Mouse (Mus musculus) limb, embryonic 10.5 days (tissue): ENCODE data around the gene Mdm4. TPM values are rescaled to one million over a fixed set of nuclear protein-coding genes. Genes with fewer than 3 reads are reported as not detected.

Experiments used
- DNase-seq: peaks from one replicate; pipeline ENCODE4 v3.0.0-alpha.2; 2017; ENCODE audit warnings: low spot score
- H3K27ac ChIP-seq: fragments of 300-500 bp; sonication (generic); 2 replicates; pipeline ENCODE4 v1.5.1; 2016; ENCODE audit warnings: mild to moderate bottlenecking
- H3K27me3 ChIP-seq: fragments of 300-500 bp; sonication (generic); 2 replicates; pipeline ENCODE4 v1.6.1; 2016; ENCODE audit warnings: low read depth, mild to moderate bottlenecking; ENCODE audit not compliant: poor library complexity, severe bottlenecking
- H3K36me3 ChIP-seq: fragments of 300-500 bp; sonication (generic); 2 replicates; pipeline ENCODE4 v1.6.1; 2016; ENCODE audit warnings: mild to moderate bottlenecking, moderate library complexity
- H3K4me1 ChIP-seq: fragments of 300-500 bp; sonication (generic); 2 replicates; pipeline ENCODE4 v1.6.1; 2016
- H3K4me3 ChIP-seq: fragments of 300-500 bp; sonication (generic); 2 replicates; pipeline ENCODE4 v1.5.1; 2016; ENCODE audit warnings: mild to moderate bottlenecking, moderate library complexity
- H3K9me3 ChIP-seq: fragments of 300-500 bp; sonication (generic); replicated peaks from 2 replicates; pipeline ENCODE4 v1.6.1; 2016; ENCODE audit warnings: mild to moderate bottlenecking
- WGBS: fragments of 180-500 bp; shearing (Covaris S2); methylation state at CpG from one replicate; pipeline ENCODE4 v1.1.7; 2016; 5-methylcytosine and 5-hydroxymethylcytosine counted together
- polyA plus RNA-seq: library from polyadenylated mRNA; unstranded; fragments of >200 nt; fragmentation: Nextera tagmentation; extraction: Ambion mirVana; gene quantifications from 2 replicates; pipeline ENCODE4 v1.2.1, GENCODE M21; 2016

Gene Mdm4
- 35.0 and 43.4 TPM in 2 replicates for polyA plus RNA-seq

DNA sequence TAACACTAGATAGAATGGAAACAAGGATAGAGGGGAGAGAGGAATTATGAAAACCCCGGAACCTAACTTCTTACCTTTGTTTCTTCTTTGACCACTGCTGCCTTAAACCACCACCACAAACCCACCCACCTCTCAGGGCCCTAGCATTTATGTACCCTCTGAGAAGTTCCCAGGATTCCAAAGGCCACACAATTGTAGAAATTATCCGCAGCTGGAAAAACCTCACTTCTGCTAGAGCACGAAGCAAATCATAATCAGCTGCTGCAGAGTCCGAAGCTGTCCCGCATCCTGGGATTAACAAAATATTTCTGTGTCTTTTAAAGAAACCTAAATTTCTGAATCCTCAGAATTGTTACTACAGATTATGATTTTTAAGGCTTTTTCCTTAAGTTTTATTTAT is at the start of gene Mdm4:
TSS of gene Mdm4 (minus strand) at position 101 of the 400 bp plus-strand sequence.
- no peak for DNase-seq
- Histone ChIP-seq H3K4me3 (no peak within 1 kb of the TSS), H3K9me3 (no peaks in the 10 kb centered on the region), H3K36me3 (no peaks in the 10 kb centered on the region), H3K4me1 (peaks cover 6% of the 10 kb centered on the region), H3K27me3 (no peaks in the 10 kb centered on the region), H3K27ac (no peak within 1 kb of the TSS)
- 93% methylated on average over 5 of the region's 5 CpGs for whole genome bisulfite sequencing

GRCm38 (mm10) chr1:133080079-133080561 is 49.8 kb upstream of the Mdm4 start:
- WGBS = 46% methylated on average over 9 of the region's 9 CpGs
- Histone ChIP-seq H3K36me3 (peaks cover 48% of the 10 kb centered on the region), H3K27ac (no peak overlapping the region), H3K4me1 (peaks cover 36% of the 10 kb centered on the region), H3K4me3 (no peak overlapping the region), H3K27me3 (no peaks in the 10 kb centered on the region), H3K9me3 (no peaks in the 10 kb centered on the region)
- DNase-seq = no peak

DNA sequence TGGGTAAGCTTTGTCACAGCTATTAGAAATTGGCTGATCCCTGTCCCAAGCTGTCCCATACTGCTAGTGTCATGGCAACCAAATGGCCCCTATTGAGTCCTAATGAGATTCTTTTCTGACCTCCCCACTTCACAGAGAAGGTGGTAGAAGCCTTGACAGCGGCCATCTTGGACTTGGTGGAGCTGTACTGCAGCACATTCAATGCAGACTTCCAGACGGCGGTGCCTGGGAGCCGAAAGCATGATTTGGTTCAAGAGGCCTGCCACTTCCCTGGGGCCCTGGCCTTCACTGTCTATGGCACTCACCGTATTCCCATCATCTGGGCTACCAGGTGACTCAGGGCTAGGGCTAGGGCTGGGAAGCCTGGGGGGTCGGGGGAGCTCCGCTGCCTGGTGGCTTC is 49.1 kb upstream of the Mdm4 start:
- H3K4me1 ChIP-seq = peaks cover 33% of the 10 kb centered on the region
- no peaks in the 10 kb centered on the region for H3K9me3 ChIP-seq
- H3K4me3 ChIP-seq = no peak overlapping the region
- no peaks in the 10 kb centered on the region for H3K27me3 ChIP-seq
- no peak overlapping the region for H3K27ac ChIP-seq
- peaks cover 48% of the 10 kb centered on the region for H3K36me3 ChIP-seq
- WGBS = 87% methylated on average over 7 of the region's 7 CpGs
- no peak for DNase-seq

DNA sequence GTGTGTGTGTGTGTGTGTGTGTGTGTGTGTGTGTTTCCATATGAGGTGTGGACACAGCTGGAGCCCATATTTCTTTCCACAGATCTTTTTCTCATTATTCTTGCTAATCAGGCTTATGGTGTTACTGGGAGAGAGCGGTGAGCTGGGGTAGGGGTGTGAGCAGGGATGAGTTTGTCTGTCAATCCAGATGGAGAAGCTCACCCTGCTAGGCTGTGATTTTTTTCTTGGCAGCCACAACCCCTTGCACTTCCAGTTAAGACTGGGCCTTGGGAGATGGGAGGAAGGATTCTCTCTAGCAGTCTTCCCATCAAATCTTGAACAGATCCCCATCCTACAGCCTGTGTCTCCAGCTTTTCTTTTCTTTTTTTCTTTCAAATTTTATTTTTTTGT is 48.0 kb upstream of the Mdm4 start:
- H3K27ac ChIP-seq = 0 out of 2 replicates have a peak overlapping the region, but pooled peaks have one; percentile 25
- peaks cover 44% of the 10 kb centered on the region for H3K36me3 ChIP-seq
- H3K27me3 ChIP-seq = no peaks in the 10 kb centered on the region
- no peak for DNase-seq
- peaks cover 30% of the 10 kb centered on the region for H3K4me1 ChIP-seq
- no peak overlapping the region for H3K4me3 ChIP-seq
- no peaks in the 10 kb centered on the region for H3K9me3 ChIP-seq
- whole genome bisulfite sequencing = 81% methylated on average over 1 of the region's 1 CpGs

GRCm38 (mm10) chr1:133077606-133078337 is 47.4 kb upstream of the Mdm4 start:
- no peaks in the 10 kb centered on the region for H3K9me3 ChIP-seq
- H3K4me3 ChIP-seq = no peak overlapping the region
- peak overlapping the region; percentile 25; the same call in 1 of the 2 replicates for H3K27ac ChIP-seq
- peaks cover 41% of the 10 kb centered on the region for H3K36me3 ChIP-seq
- peaks cover 36% of the 10 kb centered on the region for H3K4me1 ChIP-seq
- H3K27me3 ChIP-seq = no peaks in the 10 kb centered on the region
- WGBS = 49% methylated on average over 12 of the region's 12 CpGs
- no peak for DNase-seq

DNA sequence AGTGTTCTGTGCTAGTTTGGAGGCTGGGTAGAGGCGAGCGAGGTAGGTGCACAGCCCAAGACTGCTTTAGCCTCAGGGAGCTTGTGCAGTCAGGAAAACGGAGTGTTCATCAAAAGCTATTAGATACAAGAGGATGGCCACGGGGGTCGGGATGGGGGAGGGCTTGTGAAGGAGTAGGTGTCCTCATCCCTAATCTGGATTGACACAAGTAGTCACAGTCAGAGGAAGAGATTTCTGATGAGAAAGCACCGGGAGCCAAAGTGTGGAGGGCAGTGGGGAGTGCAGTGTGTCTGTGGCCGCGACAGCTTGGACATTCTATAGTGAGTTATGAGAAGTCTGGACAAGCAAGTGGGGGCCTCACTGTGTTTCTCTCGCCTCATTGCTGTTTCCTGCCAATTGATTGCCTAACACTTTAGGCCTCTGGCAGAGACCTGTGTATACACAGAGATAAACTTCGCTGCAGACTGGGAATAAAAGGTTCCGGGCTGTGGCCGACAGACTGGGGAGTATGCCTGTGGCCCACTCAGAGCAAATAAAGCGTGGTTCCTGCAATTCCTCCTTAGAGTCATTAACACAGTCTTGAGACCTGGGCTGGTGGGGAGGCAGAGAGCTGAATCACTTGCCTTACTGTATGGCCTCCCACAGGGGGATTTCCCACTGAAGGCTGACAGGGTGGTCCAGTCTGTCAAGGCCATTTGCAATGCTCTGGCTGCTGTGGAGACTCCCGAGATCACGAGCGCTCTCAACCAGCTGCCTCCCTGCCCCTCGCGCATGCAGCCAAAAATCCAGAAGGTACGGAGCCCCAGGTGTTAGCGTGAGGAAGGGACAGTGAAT is 46.5 kb upstream of the Mdm4 start:
- peak overlapping the region; percentile 9; the same call in 1 of the 2 replicates for H3K27ac ChIP-seq
- H3K4me1 ChIP-seq = peaks cover 37% of the 10 kb centered on the region
- H3K27me3 ChIP-seq = no peaks in the 10 kb centered on the region
- 60% methylated on average over 20 of the region's 20 CpGs for WGBS
- H3K9me3 ChIP-seq = no peaks in the 10 kb centered on the region
- no peak for DNase-seq
- peaks cover 32% of the 10 kb centered on the region for H3K36me3 ChIP-seq
- H3K4me3 ChIP-seq = no peak overlapping the region

- Histone ChIP-seq H3K4me1 (peaks cover 37% of the 10 kb centered on the region), H3K4me3 (no peak overlapping the region), H3K9me3 (no peaks in the 10 kb centered on the region), H3K27me3 (no peaks in the 10 kb centered on the region), H3K36me3 (peaks cover 26% of the 10 kb centered on the region), H3K27ac (no peak overlapping the region)
- WGBS = 61% methylated on average over 6 of the region's 6 CpGs
- DNase-seq = no peak
Observed at GRCm38 (mm10) chr1:133075651-133076400, 45.5 kb upstream of the Mdm4 start.

GRCm38 (mm10) chr1:133074541-133074940 is 44.2 kb upstream of the Mdm4 start:
- DNase-seq = no peak
- peaks cover 24% of the 10 kb centered on the region for H3K36me3 ChIP-seq
- no peak overlapping the region for H3K4me3 ChIP-seq
- 96% methylated on average over 13 of the region's 13 CpGs for WGBS
- H3K9me3 ChIP-seq = no peaks in the 10 kb centered on the region
- peaks cover 41% of the 10 kb centered on the region for H3K4me1 ChIP-seq
- no peak overlapping the region for H3K27ac ChIP-seq
- no peaks in the 10 kb centered on the region for H3K27me3 ChIP-seq

GRCm38 (mm10) chr1:133073327-133073856 is 43.0 kb upstream of the Mdm4 start:
- no peak overlapping the region for H3K4me3 ChIP-seq
- 40% methylated on average over 9 of the region's 9 CpGs for WGBS
- H3K36me3 ChIP-seq = peaks cover 27% of the 10 kb centered on the region
- H3K9me3 ChIP-seq = no peaks in the 10 kb centered on the region
- H3K27me3 ChIP-seq = no peaks in the 10 kb centered on the region
- DNase-seq = no peak
- H3K4me1 ChIP-seq = peaks cover 44% of the 10 kb centered on the region
- H3K27ac ChIP-seq = peak overlapping the region; percentile 46

DNA sequence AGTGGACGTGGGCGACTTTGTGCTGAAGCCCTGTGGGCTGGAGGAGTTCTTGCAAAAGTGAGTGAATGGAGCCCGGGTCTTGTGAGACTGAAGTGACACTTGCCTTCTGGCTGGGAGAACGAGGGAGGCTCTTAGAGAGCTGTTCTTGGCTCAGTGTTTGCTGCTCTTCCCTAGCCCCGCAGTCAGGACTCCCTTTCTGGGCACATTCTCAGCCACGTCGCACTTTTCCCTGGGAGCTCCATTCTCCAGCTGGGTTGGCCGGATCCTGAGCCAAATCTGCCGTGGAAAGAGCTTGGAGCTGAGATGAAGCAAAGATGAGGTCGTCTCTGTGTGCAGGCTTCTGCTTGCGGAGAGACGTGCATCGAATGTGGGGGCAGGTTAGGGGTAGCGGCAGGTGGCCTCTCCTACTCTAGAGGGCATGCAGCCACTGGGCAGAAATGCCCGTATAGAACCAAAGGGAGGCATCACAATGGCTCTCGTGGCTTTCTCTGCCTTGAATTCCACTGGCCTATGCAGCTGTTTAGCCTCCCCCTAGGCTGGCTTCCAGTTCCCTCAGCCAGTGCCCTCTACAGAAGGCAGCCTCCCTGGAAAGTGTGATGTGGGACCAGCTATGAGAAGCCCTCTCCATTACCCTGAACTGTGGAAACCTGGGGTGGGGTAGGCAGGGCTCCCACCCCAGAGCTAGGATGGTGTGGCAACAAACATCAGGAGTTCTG is 41.5 kb upstream of the Mdm4 start:
- Histone ChIP-seq H3K4me3 (no peak overlapping the region), H3K9me3 (no peaks in the 10 kb centered on the region), H3K4me1 (peaks cover 29% of the 10 kb centered on the region), H3K27me3 (no peaks in the 10 kb centered on the region), H3K36me3 (peaks cover 29% of the 10 kb centered on the region), H3K27ac (no peak overlapping the region)
- 80% methylated on average over 16 of the region's 16 CpGs for WGBS
- no peak for DNase-seq

- no peaks in the 10 kb centered on the region for H3K9me3 ChIP-seq
- H3K4me1 ChIP-seq = peaks cover 22% of the 10 kb centered on the region
- WGBS = 60% methylated on average over 5 of the region's 5 CpGs
- H3K36me3 ChIP-seq = peaks cover 33% of the 10 kb centered on the region
- DNase-seq = no peak
- H3K27ac ChIP-seq = no peak overlapping the region; the same call in 1 of the 2 replicates
- no peak overlapping the region for H3K4me3 ChIP-seq
- no peaks in the 10 kb centered on the region for H3K27me3 ChIP-seq
Observed at GRCm38 (mm10) chr1:133070157-133070556, 39.8 kb upstream of the Mdm4 start.
